Mouse (Mus musculus): ENCODE data around the gene Gchfr.

DNA sequence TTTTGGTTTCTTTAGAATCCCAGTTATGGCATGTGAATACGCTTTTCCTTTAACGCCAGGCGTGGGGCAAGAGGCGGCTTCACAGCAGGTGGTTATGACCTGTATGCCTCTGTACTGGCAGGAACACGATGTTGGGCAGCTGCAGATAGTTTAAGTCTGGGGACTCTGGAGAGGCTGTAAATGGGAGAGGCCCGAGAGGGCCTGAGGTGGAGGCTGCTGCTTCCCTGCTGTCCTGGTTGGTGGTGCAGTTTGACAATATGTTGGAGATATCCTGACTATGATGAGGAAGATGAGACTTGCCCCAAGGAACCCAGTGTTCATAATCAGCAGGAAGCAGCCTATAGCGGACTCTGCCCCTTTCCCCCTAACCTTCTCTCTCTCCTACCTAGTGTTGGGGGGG is 15.3 kb downstream of the Gchfr start:
- no peak for TF ChIP-seq CTCF (IDR thresholded peaks at IDR 0.05; ENCODE audit: low read depth, low read length)
- no peak for TF ChIP-seq POLR2A (IDR thresholded peaks at IDR 0.05; ENCODE audit: insufficient read depth, low read length)
- TF ChIP-seq EP300 (IDR thresholded peaks at IDR 0.05; ENCODE audit: insufficient read depth, low read depth, low read length) = no peak

All from ES-Bruce4 (cell line).